Mouse (Mus musculus) limb, embryonic 11.5 days (tissue): ENCODE results near the gene Uimc1. TPM values are rescaled to one million over a fixed set of nuclear protein-coding genes. Genes with fewer than 3 reads are reported as not detected.

Source experiments
- ATAC-seq: fragments of 200-750 bp; cut with Nextera tagmentation; 2 replicates; pipeline ENCODE4 v1.8.0; 2017; ENCODE audit warnings: low read depth; ENCODE audit not compliant: insufficient number of reproducible peaks, low FRiP score, low TSS enrichment
- DNase-seq: peaks from one replicate; pipeline ENCODE4 v3.0.0-alpha.2; 2015; ENCODE audit warnings: low spot score
- H3K27ac ChIP-seq: fragments of 300-500 bp; sonication (generic); replicated peaks from 2 replicates; pipeline ENCODE4 v1.5.1; 2014; ENCODE audit warnings: low read depth, mild to moderate bottlenecking, low read length
- H3K27me3 ChIP-seq: fragments of 300-500 bp; sonication (generic); 2 replicates; pipeline ENCODE4 v1.6.1; 2014; ENCODE audit warnings: mild to moderate bottlenecking, low read length, mixed read lengths; ENCODE audit not compliant: control insufficient read depth, insufficient read depth
- H3K36me3 ChIP-seq: fragments of 300-500 bp; sonication (generic); 2 replicates; pipeline ENCODE4 v1.6.1; 2014; ENCODE audit warnings: mild to moderate bottlenecking, low read length, moderate library complexity, mixed read lengths; ENCODE audit not compliant: control insufficient read depth, insufficient read depth
- H3K4me1 ChIP-seq: fragments of 300-500 bp; sonication (generic); 2 replicates; pipeline ENCODE4 v1.6.1; 2014; ENCODE audit warnings: low read length, mixed read lengths; ENCODE audit not compliant: control insufficient read depth, insufficient read depth
- H3K4me2 ChIP-seq: fragments of 300-500 bp; sonication (generic); 2 replicates; pipeline ENCODE4 v1.6.1; 2014; ENCODE audit warnings: low read depth, mild to moderate bottlenecking, moderate library complexity; ENCODE audit not compliant: severe bottlenecking
- H3K4me3 ChIP-seq: fragments of 300-500 bp; sonication (generic); 2 replicates; pipeline ENCODE4 v1.5.1; 2014; ENCODE audit warnings: low read depth, low read length
- H3K9ac ChIP-seq: fragments of 300-500 bp; sonication (generic); 2 replicates; pipeline ENCODE4 v1.6.1; 2014; ENCODE audit warnings: mild to moderate bottlenecking, low read length
- H3K9me3 ChIP-seq: fragments of 300-500 bp; sonication (generic); 2 replicates; pipeline ENCODE4 v1.6.1; 2016; ENCODE audit warnings: low read length; ENCODE audit not compliant: control insufficient read depth
- WGBS: fragments of 180-500 bp; shearing (Covaris S2); extraction: QIAGEN DNeasy Blood & Tissue Kit; methylation state at CpG from one replicate; pipeline ENCODE4 v1.1.7; 2014; 5-methylcytosine and 5-hydroxymethylcytosine counted together
- polyA plus RNA-seq: library from polyadenylated mRNA; unstranded; fragments of >200 nt; fragmentation: Nextera tagmentation; extraction: Ambion mirVana; gene quantifications from 2 replicates; pipeline ENCODE4 v1.2.1, GENCODE M21; 2014

The Uimc1 gene
- polyA plus RNA-seq, 1 experiment from 2014 or later = 32.4 TPM

- Histone ChIP-seq H3K36me3 (no peaks in the 10 kb centered on the region), H3K9ac (no peak overlapping the region), H3K4me1 (no peaks in the 10 kb centered on the region), H3K9me3 (no peaks in the 10 kb centered on the region), H3K4me2 (no peak overlapping the region), H3K27me3 (no peaks in the 10 kb centered on the region), H3K27ac (no peak overlapping the region), H3K4me3 (no peak overlapping the region)
- DNase-seq (no peak), ATAC-seq (no peak)
- 65% methylated on average over 4 of the region's 4 CpGs for WGBS
Measured at GRCm38 (mm10) chr13:55022256-55022655, 77.8 kb downstream of the Uimc1 start.

GRCm38 (mm10) chr13:55021194-55021779, 78.8 kb downstream of the Uimc1 start, which contains the start of gene Hk3:
Gene Hk3, minus strand, starts transcription at chr13:55021385.
- Histone ChIP-seq H3K4me1 (no peaks in the 10 kb centered on the region), H3K36me3 (no peaks in the 10 kb centered on the region), H3K4me2 (no peak within 1 kb of the TSS), H3K27ac (no peak within 1 kb of the TSS), H3K9ac (no peak within 1 kb of the TSS), H3K27me3 (no peaks in the 10 kb centered on the region), H3K4me3 (no peak within 1 kb of the TSS), H3K9me3 (no peaks in the 10 kb centered on the region)
- ATAC-seq (no peak), DNase-seq (no peak)
- 89% methylated on average over 13 of the region's 13 CpGs for WGBS

GRCm38 (mm10) chr13:55020051-55020450, 80.0 kb downstream of the Uimc1 start:
- ATAC-seq (no peak), DNase-seq (no peak)
- Histone ChIP-seq H3K27me3 (no peaks in the 10 kb centered on the region), H3K4me3 (no peak overlapping the region), H3K4me1 (no peaks in the 10 kb centered on the region), H3K9ac (no peak overlapping the region), H3K4me2 (no peak overlapping the region), H3K9me3 (no peaks in the 10 kb centered on the region), H3K27ac (no peak overlapping the region), H3K36me3 (no peaks in the 10 kb centered on the region)
- whole genome bisulfite sequencing = 90% methylated on average over 4 of the region's 4 CpGs

- Histone ChIP-seq H3K27ac (no peak overlapping the region), H3K4me3 (no peak overlapping the region), H3K36me3 (no peaks in the 10 kb centered on the region), H3K27me3 (no peaks in the 10 kb centered on the region), H3K4me1 (no peaks in the 10 kb centered on the region), H3K9me3 (no peaks in the 10 kb centered on the region), H3K9ac (no peak overlapping the region), H3K4me2 (no peak overlapping the region)
- WGBS = 60% methylated on average over 3 of the region's 3 CpGs
- no peak for DNase-seq
- no peak for ATAC-seq
Measured at GRCm38 (mm10) chr13:55019181-55019580, 80.9 kb downstream of the Uimc1 start.

- no peaks in the 10 kb centered on the region for H3K27me3 ChIP-seq
- no peaks in the 10 kb centered on the region for H3K36me3 ChIP-seq
- DNase-seq (no peak), ATAC-seq (no peak)
- WGBS = 89% methylated on average over 9 of the region's 9 CpGs
- no peak overlapping the region for H3K4me2 ChIP-seq
- no peak overlapping the region for H3K27ac ChIP-seq
- H3K9ac ChIP-seq = no peak overlapping the region
- H3K4me3 ChIP-seq = no peak overlapping the region
- H3K9me3 ChIP-seq = no peaks in the 10 kb centered on the region
- H3K4me1 ChIP-seq = no peaks in the 10 kb centered on the region
Measured at GRCm38 (mm10) chr13:55018700-55019099, 81.4 kb downstream of the Uimc1 start.

- Histone ChIP-seq H3K4me2 (no peak overlapping the region), H3K27ac (no peak overlapping the region), H3K36me3 (no peaks in the 10 kb centered on the region), H3K27me3 (no peaks in the 10 kb centered on the region), H3K9ac (no peak overlapping the region), H3K4me1 (no peaks in the 10 kb centered on the region), H3K4me3 (no peak overlapping the region), H3K9me3 (no peaks in the 10 kb centered on the region)
- ATAC-seq = no peak
- DNase-seq = no peak
- 86% methylated on average over 8 of the region's 8 CpGs for WGBS
Measured at GRCm38 (mm10) chr13:55017898-55018599, 82.1 kb downstream of the Uimc1 start.

GRCm38 (mm10) chr13:55017154-55017897, 82.8 kb downstream of the Uimc1 start:
- Histone ChIP-seq H3K4me3 (no peak overlapping the region), H3K9me3 (no peaks in the 10 kb centered on the region), H3K27me3 (no peaks in the 10 kb centered on the region), H3K27ac (no peak overlapping the region), H3K36me3 (no peaks in the 10 kb centered on the region), H3K4me2 (no peak overlapping the region), H3K4me1 (0 out of 2 replicates have a peak, but pooled peaks cover under 1% of the 10 kb centered on the region), H3K9ac (no peak overlapping the region)
- ATAC-seq = no peak
- DNase-seq = no peak
- 85% methylated on average over 12 of the region's 12 CpGs for WGBS

GRCm38 (mm10) chr13:55014451-55014850, 85.6 kb downstream of the Uimc1 start:
- no peak for DNase-seq
- 74% methylated on average over 9 of the region's 9 CpGs for WGBS
- Histone ChIP-seq H3K4me3 (no peak overlapping the region), H3K36me3 (no peaks in the 10 kb centered on the region), H3K4me1 (0 out of 2 replicates have a peak, but pooled peaks cover 5% of the 10 kb centered on the region), H3K27me3 (no peaks in the 10 kb centered on the region), H3K27ac (no peak overlapping the region), H3K4me2 (no peak overlapping the region), H3K9me3 (no peaks in the 10 kb centered on the region), H3K9ac (no peak overlapping the region)
- no peak for ATAC-seq
